Mouse (Mus musculus) embryonic fibroblast, embryonic 13.5 days (primary cell): ENCODE data around the gene Cpd.

Experiments used
- CTCF ChIP-seq: IDR thresholded peaks from 2 replicates; pipeline ENCODE4 v1.5.1; 2011; ENCODE audit warnings: mild to moderate bottlenecking, control low read depth, low read length, moderate library complexity, borderline replicate concordance; ENCODE audit not compliant: insufficient read depth
- POLR2A ChIP-seq: IDR thresholded peaks from 2 replicates; pipeline ENCODE4 v1.6.1; 2011; ENCODE audit warnings: low read depth, mild to moderate bottlenecking, control low read depth, low read length, moderate library complexity

DNA sequence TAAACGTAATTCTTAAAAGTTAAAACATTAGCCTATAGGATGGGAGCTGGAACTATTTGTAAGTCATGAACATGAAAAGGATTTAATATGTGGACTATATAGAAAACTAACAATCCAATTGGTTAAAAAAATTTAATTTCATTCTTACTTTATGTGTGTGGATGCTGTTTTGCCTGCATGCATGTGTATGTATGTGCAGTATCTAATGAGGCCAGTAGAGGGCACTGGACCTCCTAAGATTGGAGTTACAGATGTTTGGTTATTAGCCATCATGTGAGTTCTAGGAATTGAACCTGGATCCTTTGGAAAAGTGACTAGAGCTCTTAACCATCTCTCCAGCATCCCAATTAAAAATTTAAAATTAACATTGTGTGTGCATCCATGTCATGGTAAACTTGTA lies 57.6 kb downstream of the Cpd start:
- TF ChIP-seq POLR2A = no peak
- no peak for TF ChIP-seq CTCF
